Mouse (Mus musculus) cerebellum, postnatal 10 days (tissue): Measurements from ENCODE around the gene Tefm.
"Not testable (repeated sequence)": the region's sequence is repeated elsewhere in the genome, so short reads cannot be mapped to it uniquely, and the experiment has no call there.

ENCODE experiments used
- DNase-seq, 2 experiments: peaks; one replicate each; pipeline ENCODE4 v3.0.0; 2021; ENCODE audit warnings: mixed read lengths in 2 of 2

Gene Tefm

DNA sequence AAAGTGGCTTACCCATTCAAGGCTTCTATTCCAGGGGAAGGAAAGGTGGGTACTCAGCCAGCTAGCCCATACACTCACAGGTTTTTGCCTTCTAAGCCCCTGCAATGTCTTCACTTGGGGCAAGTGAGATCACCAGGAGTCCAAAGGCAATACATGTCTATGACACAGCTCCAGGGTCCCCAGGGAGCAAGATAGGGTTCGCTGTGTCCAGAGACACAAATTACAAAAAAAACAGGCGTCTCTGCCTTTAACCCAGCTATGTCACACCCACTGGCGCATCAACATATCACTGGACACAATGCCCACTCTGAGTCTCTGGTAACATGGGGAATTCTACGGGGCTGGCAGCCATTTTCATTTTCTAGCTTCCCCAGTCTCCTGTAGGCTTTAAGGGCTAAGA lies 14.0 kb upstream of the Tefm start:
- no peak for DNase-seq

DNA sequence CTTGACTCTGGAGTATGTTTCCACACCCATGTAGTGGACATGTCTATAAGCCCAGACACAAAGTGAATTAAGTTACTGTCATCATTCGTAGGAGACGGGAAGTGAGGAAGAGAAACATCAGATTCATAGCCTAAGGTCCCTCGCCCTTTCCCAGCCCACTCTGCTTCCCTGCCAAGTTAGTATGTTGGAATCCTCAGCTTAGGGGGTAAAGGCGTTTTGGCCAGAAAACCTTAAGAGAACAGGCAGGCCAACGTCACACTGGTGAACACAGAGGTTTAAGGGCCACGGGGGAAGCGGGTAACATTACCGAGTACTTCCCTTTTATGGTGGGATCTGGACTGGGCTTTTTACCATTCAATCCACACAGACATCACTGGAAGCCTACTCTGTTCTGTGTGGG lies 13.6 kb upstream of the Tefm start:
- DNase-seq = no peak

DNA sequence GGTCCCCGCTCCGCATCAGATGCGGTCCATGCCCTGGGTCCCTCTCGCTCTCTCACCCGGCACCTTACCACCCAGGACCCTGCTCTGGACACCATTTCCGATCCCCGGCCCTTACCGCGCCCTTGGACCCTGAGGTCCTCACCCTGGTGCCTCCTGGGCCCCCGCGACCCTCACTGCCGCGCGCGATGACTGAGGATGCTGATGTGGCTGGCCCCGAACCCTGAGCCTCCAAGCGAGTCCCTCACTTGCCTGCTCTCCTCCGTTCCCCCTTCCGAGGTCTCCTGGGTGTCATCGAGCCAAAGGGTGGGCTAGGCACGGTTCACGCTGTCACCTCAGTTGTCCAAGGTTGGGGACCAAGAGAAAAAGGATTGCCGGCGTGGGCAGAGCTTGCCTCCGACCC lies 12.5 kb upstream of the Tefm start:
- no peak for DNase-seq

DNA sequence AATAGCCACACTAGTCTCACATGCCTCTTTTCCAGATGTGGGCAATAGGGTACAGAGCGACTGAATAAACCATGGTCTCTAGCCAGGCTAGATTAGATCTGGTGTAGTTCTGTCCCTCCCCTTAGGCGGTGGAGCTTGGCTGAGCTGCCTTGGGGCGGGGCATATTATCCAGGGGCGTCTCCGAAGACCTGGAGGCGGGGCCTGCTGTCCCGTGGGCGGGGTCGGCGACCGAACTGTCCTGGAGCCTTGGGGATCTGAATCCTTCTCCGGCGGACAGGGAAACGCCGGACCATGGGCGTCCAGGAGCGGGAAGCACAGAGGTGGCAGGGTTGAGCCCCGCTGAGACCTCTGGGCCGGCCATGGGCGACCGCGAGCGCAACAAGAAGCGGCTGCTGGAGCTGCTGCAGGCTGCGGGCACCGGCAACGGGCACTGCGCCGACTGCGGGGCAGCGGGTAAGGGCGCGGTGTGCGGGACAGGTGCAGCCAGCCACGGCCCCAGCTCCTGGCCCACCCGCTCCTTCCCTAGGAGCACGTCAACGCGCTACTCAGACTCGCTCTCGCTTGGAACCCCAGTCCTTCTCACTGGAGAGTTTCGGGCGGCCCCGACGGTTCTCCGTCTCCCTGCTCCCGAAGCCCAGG lies 12.0 kb upstream of the Tefm start, which contains the start of gene Adap2:
Adap2 (plus strand) TSS at position 249 of the 639 bp plus-strand sequence.
- peak; percentile 66 to 79 for DNase-seq

DNA sequence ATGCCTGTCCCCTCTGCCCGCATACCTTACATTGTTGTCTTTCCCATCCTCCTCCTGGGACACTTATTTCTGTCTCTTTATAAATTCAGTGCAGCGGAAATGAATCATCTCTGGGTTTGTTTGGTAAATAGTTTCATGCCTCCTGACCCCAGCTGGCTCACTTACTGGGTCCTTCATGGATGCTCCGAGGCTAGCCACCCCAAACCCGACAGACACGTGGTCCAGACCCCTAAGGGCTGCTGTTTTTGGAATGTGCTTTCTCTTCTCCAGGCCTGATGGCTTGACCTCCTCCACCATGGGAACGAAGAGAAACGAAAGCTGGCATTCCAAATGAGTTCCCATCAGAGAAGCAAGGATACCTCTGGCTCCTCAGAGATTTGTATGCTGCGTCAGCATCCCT lies 10.4 kb upstream of the Tefm start:
- no peak for DNase-seq

DNA sequence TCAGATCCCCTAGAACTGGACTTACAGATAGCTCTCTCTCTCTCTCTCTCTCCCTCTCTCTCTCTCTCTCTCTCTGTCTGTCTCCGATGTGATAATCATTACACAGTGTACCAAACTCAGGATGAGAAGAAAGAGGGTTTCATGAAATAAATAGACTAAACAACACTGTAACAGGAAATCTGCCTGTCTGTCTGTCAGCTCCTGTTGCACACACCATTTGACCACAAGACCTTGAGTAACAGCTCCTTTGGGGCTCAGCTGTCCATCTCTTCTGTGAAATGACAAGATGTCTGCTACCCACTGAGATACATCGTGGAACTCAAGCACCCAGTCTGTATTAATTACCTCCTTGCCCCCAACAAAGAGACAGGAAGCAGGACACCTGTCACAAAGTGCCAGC lies 9.6 kb upstream of the Tefm start:
- DNase-seq = no peak

DNA sequence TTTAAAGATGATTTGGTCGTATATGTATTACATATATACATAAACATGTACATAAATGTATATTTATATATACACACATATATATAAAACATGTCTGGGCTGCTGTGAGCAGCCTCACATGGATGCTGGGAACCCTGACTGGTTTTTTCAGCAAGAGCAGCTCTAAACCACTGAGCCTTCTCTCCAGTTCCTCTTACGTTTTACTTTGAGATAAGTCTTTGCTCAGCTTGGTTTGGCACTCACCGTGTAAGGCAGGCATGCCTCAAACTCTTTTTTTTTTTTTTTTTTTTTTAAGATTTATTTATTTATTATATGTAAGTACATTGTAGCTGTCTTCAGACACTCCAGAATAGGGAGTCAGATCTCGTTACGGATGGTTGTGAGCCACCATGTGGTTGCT lies 8.6 kb upstream of the Tefm start:
- no peak for DNase-seq

DNA sequence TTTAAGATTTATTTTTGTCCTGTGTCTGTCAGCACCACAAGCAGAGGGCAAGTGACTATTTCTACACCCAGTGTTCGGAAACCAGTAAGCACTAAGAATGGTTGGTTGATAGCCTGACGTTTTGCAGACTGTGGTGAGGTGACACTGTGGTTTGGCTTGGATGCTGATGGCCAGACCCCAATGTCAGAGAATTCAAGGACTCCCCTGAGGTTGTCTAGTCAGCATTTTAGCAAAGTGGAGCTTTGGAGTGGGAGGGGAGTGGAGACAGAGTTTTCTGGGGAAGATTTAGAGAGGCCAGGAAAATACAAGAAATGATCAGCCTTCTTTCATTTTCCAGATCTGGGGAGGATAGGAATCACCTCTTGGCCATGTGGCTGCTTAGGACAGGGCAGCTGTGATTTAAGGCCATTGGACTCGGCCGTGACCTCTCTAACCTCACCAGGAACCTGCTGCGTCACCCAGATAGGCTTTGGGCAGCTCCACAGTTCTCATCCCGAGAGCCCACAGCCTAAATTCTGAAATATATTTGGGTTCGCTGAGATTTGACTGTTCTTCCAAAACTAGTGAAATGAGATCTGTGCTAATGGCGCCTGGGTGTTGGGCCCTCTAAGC lies 7.5 kb upstream of the Tefm start:
- no peak for DNase-seq

DNA sequence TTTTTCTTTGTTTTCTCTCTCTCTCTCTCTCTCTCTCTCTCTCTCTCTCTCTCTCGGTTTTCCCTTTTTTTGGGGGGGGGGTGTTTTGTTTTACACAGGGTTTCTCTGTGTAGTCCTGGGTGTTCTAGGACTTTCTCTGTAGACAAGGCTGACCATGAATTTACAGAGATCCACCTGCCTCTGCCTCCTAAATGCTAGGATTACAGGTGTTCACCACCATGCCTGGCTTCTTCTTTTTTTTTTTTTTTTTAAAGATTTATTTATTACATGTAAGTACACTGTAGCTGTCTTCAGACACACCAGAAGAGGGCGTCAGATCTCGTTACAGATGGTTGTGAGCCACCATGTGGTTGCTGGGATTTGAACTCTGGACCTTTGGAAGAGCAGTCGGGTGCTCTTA lies 7.0 kb upstream of the Tefm start:
- not testable (repeated sequence) for DNase-seq

DNA sequence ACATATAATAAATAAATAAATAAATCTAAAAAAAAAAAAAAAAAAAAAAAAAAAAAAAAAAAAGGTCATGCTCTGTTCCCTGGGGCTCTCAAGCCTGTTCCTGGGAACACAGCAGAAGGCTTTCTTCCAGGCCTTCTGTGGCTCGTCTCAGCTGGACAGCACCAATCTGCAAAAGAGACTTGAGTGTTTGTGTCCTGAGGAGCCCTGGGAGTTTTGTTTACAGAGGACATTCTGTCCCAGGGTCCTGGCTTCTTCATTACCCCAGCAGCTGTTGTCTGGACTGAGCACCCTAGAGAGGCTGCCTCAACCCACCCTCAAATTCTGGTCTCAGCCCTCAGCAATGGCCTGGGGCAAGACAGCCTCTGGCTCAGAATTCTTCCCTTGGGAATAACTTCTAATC lies 6.3 kb upstream of the Tefm start:
- no peak for DNase-seq

DNA sequence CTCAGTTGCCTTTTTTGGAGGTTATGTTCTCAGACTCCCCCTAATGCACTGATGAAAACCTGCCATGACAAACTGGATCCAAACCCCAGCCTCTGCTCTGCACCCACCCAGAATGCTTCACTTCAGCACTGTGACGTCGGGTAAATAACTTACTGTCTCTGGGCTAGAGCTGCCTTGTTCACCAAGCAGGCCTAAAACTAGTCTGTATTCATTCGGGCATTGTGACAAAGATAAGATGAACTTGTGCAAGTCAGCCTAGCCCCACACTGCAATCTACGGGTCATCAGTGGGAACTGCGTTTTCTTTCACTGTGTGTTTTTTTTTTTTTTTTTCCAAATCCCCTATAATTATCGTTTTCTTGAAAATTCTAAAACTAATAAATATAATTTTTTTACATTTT lies 5.8 kb upstream of the Tefm start:
- no peak for DNase-seq

DNA sequence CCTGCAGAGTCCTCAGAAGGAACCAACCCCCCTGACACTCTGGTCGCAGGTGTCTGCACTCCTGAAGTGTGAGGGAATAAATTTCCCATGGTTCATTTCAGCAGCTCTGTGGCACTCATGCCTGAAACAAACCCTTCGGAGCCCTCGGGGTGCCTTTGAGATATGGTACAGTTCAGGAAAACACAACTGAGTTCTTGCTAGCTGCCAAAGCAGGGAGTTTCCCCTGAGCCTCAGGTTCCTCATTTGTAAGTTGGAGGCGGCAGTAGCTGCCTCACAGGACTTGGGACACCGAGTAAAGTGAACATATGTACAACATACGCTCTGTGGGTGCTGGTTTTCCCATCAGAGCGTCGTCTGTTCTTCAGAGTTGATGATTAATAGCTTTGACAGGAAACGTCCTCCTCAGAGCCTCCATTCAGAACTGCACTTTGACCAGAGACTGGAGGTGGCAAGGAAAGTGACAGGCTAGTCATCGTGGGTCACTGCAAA lies 3.9 kb upstream of the Tefm start:
- no peak for DNase-seq

DNA sequence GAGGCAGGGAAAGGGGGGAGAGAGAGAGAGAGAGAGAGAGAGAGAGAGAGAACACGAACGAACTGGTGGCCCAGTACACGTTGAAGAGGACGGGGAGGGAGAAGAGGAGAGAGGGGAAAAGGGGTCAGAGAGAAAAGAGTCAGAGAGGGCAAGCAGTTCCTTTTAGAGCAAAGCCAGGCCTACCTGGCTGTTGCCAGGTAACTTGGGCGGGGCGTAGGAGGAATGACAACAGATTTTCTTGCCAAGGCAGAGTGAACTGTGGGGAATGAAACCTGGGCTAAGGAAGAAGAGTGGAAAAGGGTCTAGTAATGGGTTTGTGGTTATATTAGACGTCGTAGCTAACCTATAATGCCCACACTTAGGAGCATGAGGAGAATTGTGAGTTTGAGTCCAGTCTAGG lies 897 bp upstream of the Tefm start:
- DNase-seq = peak in 1 of 2 experiments; percentile 4

DNA sequence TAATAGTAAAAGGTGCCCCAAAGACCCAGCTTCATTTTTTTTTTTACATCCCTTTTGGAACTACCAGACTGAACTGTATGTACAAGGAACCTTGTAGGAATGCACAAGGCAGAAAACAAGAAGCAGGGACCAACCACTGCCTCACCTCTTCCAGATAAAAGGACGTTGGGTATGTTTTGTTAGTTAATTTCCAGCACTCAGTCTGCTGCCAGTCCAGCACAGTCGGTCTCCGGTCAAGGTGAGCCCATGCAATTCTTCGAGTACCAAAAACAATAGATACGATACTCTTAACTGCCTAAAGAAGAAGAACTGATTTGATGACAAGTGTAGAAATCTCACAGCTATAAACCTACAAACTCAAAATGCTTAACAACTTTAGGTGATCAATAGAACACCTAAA lies 4.2 kb downstream of the Tefm start:
- DNase-seq = no peak

DNA sequence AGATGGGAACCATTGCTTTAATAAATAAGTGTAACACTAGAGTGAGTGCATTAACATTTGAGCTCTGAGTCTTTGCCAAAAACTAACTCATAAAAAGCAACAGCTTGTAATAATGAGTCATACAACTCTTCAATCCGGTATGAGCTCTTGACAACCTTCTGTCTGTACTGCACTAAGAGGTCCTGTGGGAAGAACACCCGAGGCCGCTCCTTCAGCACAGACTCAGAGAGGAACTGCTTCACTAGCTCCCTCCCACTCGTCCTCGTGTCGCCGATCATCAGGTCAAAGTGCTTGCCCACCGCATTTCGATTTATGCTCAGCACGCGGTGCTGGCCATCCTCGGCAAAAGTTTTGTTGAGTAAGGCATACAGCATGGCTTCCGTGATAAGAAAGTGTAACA lies 5.2 kb downstream of the Tefm start:
- no peak for DNase-seq

DNA sequence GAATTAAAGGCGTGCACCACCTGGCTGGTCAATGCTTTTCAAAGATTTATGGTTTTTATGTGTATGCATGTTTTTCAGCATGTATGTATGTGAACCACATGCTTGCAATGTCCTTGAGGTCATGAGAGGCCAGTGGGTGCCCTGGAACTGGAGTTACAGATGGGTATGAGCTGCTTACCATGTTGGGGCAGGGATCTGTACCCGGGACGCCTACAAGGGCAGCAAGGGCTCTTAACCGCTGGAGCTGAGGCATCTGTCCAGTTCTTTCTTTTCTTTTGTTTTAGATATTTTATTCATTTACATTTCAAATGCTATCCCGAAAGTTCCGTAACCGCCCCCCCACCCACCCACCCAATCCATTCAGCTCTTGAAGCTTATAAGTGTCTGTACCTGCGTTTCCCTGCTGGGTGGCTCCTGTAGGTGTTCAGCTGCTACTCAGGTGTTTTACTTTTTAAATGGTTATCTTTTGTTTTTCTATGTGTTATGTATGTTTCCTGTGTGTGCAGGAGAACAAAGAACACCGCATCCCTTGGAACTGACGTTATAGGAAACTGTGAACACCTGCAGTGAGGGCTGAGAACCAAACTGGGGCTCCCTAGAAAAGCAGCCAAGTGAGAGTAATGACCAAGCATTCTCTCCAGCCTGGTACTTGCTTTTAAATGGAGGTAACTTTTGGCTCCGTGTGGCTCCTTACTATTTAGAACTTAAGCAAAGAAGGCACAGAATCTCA lies 5.9 kb downstream of the Tefm start:
- DNase-seq = no peak

DNA sequence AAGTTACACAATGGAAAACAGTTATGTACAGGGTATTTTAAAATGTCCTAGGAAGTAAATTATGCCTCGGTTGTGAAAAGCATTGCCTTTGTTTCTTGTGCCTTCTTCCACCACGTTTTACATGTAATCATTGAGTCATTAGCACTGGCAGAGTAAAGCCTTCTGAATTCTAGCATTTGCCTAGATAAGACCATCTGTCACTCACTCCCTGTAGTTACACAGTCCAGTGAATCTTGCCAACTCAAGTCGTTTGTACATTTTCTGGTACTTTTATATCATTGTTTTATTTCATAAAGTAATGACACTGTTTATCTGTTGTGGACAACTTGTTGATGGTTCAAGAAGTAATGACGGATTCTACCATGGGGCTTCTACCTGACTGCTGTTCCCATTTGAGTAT lies 7.2 kb downstream of the Tefm start:
- DNase-seq = no peak

DNA sequence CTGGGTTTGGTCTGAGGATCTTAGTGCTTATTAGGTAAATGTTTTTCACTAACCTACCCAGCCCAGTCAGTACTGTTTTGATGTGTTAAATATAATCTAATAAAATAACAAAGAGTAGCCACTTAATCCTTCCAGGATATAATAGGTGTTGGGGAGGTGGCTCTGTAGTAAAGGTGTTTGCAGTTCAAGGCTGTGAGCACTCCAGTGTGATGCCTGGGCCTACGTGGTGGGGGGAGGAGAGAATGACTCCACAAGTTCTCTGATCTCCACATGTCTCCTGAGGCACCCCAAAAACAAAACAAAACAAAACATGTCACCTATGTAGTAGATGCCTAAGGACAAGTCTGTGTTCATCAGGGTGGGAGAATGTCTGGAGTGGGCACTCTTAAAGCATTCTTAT lies 9.9 kb downstream of the Tefm start:
- no peak for DNase-seq

DNA sequence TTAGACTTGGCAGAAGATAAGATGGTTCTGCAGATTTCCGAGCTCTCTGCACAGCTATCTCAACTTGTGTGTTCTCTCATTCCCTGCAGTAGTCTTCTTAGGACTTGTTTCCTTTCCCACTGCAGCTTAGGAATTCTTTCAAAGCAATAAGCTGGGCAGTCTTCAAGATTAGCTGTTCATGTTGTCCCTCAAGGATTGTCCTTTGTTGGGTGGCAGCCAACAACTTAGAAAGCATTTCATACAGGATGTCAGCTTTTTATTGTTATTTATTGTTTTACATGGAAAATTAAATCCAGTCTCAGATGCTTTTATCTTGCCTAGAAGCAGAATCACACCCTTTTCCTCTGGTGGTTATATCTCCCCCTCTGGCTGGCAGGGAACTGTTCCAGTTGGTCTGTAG lies 25.6 kb downstream of the Tefm start:
- DNase-seq = no peak

DNA sequence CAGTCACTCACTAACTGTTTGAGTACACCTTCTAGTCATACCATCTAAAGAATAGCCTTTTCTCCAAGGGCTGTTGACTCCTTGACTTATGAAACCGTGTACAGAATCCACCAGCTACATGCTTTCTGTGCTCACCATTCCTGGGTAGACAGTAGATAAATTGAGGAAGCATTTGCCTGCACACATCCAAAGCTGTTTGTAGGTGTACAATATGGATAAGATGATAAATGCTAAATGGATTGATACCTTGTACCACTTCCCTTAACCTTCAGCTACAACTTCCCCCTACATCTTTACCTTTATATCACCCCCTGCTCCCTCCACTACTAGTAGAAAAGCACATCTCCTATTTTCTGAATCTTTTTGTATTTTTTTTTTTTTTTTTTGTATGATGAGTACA lies 37.6 kb downstream of the Tefm start:
- DNase-seq = no peak

DNA sequence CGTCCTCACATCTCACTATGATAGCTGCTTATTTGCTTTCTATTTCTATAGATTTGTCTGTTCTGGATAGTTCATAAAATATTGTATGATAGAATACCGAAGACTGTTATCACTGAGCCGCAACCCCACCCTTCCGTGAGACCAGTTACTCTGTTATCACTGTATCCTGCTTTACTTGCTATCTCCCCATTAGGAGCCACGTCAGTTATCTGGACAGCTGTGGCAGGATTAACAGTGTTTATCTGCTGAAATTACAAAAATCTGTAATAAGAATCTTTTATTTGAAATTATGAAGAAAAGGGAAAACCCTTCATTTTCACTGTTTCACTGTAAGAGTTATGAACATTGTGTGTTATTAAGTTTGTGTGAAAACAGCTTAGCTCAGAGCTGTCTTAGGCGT lies 40.7 kb downstream of the Tefm start:
- DNase-seq = no peak

DNA sequence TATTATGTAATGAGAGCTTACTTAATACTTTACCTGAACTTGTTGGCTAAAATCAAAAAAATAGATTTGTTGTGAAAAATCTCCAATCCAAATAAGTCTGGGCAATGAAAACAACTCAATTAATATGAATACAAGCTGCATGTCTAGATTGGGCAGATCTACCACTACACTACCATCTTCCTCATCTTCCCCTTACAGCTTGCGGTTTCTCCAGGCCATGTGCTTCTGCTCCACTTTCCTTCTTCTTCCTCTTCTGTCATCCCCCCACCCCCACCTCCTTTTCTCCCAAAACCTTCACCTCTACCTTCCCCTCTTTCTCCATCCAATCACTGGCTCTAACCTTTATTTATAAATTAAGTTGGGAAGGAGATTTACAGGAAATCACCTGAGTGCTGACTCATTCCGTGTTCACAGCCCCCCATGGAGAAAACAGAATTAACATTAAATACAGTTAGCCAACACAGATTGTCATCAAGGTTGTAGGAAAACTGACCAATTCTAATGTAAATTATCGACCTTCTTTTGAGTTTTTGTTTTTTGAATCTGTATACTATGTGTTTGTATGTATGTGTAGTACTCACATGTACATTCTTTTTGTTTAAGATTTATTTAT lies 43.4 kb downstream of the Tefm start:
- DNase-seq = no peak

DNA sequence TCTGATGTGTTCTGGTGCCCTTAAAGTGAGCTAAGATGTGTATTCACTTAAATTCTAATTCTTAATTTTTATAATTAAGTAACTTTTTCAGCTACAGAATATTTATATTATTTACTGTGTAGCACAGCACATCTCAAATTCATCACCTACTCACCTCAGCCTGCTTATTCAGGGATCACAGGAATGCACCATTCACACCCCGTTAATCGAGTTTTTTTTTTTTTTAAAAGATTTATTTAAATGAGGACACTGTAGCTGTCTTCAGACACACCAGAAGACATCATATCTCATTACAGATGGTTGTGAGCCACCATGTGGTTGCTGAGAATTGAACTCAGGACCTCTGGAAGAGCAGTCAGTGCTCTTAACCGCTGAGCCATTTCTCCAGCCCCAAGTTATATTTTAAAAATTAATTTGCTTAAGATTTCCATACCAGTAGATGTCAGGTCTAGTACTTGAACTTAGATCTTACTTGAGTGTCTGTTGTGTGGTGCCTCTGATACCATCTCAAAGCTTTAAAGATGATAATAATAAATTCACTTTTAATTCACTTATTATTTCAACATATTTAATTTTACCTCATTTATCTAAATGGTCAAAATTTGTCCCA lies 51.3 kb downstream of the Tefm start:
- no peak for DNase-seq
